Mouse (Mus musculus) lung, postnatal 25 days (tissue): ENCODE measurements around the gene Acot3.
"Not testable (repeated sequence)": the region's sequence is repeated elsewhere in the genome, so short reads cannot be mapped to it uniquely, and the experiment has no call there.

ENCODE experiments used
- DNase-seq: peaks from one replicate; pipeline ENCODE4 v3.0.0; 2022; ENCODE audit warnings: low spot score

Gene Acot3

DNA sequence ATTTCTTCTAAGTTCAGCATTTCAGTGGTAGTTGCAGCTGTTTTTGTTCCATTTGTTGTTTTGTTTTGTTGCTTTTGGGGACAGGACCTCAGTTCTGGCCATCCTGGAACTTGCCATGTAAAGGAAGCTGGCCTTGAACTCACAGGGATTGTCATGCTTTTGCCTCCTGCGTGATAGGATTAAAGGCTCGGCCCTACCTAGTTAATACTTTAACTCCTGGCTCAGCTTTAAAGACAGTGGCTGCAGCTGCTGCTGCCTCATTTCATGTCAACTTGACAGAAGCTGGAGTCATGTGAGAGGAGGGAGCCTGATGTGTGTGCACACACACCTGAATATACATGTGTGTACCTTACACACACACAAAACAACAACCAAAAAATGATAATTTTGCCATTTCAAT is 7.9 kb upstream of the Acot3 start:
- no peak for DNase-seq

DNA sequence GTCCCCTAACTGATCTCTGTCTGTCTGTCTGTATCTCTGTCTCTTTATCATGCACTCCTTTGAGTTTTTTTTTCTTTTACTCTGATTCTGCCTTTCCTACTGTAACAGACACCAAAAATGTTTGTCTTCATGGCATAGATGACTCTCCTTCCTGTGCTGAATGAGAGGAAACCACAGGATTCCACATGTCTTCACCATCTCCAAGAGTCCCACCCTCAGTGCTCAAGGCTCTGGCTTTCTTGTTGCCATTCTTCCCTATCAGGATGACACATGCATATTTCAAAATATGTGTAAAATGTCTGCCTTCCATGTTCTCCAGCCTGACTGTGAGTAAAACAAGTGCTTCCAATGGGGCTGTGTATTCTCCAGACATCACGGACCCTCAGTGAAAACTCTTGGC is 5.0 kb upstream of the Acot3 start:
- DNase-seq, result no peak

DNA sequence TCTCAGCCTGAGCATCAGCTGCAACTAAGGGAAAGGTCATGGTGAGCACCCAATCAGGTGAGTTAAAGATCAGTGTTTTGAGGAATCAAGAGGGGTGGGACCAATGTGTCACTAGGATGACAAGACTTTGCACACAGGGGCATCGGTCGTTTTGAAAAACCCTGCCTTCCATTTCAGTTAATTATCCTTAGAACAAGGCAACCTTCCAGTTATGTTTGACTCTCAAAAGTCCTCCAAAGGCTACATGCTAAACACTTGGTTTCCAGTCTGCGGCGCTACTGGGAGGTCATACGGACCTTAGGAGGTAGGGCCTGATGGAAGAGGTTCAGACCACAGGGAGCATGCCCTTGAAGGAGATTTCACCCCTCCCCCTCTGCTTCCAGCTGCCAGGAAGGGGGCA is 1.2 kb upstream of the Acot3 start:
- DNase-seq, result not testable (repeated sequence)

- no peak for DNase-seq
Measured at GRCm38 (mm10) chr12:84052609-84053008, 665 bp downstream of the Acot3 start.

GRCm38 (mm10) chr12:84053173-84053572 is 1.2 kb downstream of the Acot3 start:
- DNase-seq, result no peak

GRCm38 (mm10) chr12:84053679-84054391 is 1.9 kb downstream of the Acot3 start:
- no peak for DNase-seq

DNA sequence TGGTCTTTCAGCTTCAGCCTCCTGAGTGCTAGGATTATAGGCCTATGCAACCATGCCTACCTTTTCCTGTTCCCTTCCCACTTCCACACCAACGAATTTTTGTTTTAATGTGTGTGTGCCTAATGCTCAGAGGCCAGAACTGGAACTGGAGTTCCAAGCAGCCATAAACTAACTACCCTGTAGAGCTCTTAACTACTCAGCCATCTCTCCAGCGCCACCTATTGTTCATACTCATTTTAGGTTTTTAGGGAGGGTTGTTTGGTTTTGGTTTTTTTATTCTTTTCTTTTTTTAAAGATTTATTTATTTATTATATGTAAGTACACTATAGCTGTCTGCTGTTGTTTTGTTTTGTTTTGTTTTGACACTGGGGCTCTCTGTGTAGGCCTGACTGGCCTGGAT is 9.0 kb downstream of the Acot3 start:
- DNase-seq, result peak; percentile 43

- no peak for DNase-seq
Measured at GRCm38 (mm10) chr12:84062336-84062735, 10.4 kb downstream of the Acot3 start.

DNA sequence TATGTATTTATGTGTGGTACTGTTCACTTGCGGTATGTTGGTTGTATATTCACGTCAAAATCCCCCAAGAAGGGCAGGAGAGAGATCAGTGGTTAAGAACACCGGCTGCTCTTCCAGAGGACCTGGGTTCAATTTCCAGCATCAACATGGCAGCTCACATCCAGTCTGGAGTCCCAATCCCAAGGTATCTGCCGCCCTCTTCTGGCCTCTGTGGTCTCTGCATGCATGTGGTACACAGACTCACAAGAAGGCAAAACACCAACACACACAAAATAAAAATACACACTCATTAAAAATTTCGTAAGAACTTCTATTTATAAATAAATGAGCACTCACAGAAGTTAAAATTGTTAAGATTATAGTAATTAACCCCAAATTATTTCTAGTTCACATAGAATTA is 11.3 kb downstream of the Acot3 start:
- DNase-seq, result peak; percentile 12

DNA sequence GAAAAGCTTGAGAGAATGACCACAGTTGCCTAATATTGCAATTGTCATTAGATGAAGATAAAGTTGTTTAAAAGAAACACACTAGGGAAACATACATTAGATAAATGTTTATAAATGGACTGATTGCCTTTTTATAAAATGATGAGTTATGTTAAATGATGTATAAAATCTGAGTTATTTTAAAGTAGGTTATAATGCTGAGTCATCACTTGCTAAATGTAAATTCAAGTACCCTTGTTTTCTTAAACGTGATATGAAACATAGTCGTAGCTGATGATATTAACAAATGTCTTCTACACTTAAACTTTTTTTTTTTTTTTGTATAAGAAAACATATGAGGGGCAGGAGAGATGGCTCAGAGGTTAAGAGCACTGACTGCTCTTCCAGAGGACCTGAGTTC is 11.9 kb downstream of the Acot3 start:
- no peak for DNase-seq

DNA sequence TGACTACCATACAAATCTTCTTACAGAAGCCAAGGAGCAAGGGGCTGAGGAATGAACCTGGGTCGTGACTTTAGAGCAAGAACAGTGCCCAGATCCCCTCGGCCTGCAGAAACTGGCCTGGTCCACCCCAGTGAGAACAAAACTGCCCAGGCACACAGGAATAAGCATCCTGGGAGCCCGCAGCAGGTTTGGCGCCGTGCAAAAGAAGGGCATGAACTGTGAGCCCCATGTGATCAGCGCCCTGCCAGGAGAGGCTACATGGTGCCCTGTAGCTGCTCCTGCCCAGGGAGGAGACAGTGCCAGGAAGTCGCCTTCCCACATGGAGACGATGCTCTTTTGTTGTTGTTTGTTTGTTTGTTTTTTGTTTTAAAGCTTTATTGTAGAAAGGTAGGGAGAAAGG is 12.7 kb downstream of the Acot3 start:
- no peak for DNase-seq

- no peak for DNase-seq
Measured at GRCm38 (mm10) chr12:84067752-84068151, 15.8 kb downstream of the Acot3 start.

DNA sequence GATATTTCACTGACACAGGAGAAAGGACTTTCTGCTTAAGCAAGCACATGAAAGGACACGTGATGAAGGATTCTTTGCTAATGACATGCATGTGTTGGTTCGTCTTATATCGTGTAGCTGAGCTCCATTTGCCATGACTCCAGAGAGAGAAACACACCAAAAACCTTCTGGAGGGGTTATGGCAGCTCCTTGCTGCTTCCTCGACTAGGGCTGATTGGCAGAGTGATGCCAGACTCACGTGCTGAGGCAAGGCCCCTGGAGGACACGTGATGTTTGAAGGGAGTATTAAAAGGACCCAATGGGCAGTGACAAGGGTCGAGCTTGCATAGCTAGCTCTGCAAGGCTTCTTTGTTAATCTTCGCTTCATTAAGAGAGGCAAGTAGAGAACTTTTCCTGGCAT is 16.4 kb downstream of the Acot3 start:
- DNase-seq, result no peak

DNA sequence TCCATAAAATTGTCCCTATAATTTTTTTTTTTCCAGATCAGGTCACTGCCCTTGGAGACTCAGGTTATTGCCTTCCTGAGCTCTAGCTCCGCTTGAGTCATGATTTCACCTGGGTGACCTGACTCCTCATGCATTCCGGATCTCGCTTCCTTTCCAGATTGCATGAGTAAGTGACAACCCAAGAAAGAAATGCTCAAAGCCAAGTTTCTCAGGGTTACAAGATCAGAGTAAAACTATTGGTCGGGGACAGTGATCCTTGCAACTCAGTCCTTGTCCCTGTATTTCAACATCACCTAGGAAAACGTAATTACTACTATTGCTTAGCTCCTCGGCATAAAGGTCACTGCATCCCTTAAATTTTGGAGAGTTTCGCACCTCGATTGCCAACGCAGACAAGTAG is 17.0 kb downstream of the Acot3 start, which contains the start of gene Acot5:
Acot5 (plus strand) TSS at position 340 of the 400 bp plus-strand sequence.
- no peak for DNase-seq

DNA sequence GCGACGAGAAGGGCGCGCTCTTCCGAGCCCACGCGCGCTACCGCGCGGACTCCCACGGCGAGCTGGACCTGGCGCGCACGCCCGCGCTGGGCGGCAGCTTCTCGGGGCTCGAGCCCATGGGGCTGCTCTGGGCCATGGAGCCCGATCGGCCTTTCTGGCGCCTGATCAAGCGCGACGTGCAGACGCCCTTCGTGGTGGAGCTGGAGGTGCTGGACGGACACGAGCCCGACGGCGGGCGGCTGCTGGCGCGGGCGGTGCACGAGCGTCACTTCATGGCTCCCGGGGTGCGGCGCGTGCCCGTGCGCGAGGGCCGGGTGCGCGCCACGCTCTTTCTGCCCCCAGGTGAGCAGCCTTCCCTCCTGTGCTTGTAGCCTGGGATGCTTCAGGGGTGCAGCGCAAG is 17.6 kb downstream of the Acot3 start:
- not testable (repeated sequence) for DNase-seq

DNA sequence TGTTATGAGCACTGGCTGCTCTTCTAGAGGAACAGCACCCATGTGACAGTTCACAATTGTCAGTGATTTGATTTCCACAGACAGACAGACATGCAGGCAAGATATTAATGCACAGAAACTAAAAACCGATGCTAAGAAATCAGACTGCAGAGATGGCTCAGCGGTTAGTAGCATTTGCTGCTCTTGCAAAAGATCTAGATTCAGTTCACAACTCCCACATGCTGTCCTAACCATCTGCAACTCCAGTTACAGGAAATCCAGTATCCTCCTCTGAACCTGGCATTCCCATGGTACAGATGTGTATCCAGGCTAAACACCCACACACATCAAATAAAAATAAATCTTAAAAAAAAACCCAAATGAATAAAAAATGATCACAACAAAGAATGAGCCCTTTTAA is 19.8 kb downstream of the Acot3 start:
- DNase-seq, result no peak

- DNase-seq, result no peak
Measured at GRCm38 (mm10) chr12:84077371-84077990, 25.5 kb downstream of the Acot3 start.

- no peak for DNase-seq
Measured at GRCm38 (mm10) chr12:84083842-84084241, 31.9 kb downstream of the Acot3 start.

DNA sequence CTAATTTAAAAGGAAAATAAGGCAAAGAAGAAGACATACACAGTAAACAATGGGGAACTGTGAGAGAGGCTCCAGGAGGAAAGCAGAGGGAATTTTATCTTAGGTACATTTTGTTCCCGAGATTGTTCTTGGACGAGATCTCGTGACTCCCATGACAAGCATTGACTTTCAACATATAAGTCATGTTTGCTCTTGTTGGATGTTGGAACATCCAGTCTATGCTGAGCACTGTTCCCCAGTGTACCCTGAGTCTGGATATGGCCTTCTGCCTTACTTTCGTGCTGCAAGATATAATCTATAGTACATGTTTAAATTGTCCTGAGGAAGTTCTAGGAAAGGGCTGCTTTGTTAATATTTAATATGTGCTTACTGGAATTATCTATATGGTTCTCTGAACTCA is 32.6 kb downstream of the Acot3 start:
- DNase-seq, result no peak

DNA sequence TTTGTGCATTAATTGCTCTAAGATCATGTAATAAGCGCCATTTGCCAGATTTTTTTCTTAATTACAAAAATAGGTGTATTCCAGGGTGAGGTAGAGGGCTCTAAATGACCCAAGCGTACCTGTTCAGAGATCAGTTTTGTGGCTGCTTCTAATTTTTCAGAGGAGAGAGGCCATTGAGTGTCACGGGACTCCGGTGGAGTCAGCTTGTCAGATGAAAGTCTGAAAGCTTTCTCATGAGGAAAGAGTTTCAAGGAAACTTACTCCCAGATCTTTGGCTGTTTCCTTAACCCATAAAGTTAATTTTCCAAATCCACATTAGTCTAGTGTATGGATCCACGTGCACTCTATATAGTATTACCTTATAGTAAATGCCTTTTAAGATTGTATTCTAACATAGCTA is 42.7 kb downstream of the Acot3 start:
- not testable (repeated sequence) for DNase-seq

DNA sequence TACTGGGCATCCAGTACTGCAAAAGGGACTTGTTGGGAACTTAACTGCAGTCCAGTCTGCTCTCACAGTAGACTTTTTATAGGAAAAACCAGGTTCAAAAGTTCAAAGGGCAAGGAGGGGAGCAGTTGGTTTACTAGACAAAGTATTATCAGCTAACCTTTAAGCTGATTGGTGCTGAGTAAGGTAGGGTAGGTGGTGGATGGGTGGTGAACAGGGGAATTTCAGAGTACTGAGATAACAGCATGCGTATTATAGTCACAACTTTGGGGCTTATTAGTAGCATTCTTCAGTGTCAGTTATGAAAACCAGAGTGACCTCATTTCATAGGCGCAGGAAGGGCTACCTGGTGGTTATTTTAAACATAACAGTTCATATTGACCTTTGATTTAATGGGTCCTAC is 47.7 kb downstream of the Acot3 start:
- no peak for DNase-seq

GRCm38 (mm10) chr12:84100071-84100470 is 48.1 kb downstream of the Acot3 start:
- DNase-seq, result no peak

DNA sequence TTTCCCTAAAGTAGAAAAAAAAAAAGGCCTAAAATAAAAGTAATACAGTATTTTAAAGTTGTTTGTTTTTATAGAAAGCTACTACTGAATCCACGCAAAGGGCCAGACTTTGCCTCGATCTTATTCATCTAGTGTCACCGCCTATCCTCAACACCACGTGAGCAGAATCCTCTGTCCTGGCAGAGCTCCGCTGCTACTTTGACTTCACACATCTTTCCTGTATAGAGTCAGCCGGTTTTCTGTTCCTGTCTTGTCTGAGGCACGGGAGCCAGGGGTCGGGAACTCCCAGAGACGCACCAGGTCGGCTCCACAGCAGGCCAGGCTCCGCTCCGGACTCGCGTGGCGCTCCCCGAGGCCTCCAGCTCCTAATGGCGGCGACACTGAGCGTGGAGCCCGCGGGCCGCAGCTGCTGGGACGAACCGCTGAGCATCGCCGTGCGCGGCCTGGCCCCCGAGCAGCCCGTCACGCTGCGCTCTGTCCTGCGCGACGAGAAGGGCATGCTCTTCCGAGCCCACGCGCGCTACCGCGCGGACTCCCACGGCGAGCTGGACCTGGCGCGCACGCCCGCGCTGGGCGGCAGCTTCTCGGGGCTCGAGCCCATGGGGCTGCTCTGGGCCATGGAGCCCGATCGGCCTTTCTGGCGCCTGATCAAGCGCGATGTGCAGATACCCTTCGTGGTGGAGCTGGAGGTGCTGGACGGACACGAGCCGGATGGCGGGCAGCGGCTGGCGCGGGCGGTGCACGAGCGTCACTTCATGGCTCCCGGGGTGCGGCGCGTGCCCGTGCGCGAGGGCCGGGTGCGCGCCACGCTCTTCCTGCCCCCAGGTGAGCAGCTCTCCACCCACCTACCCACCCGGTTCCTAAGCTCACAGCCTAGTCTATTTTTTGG is 48.9 kb downstream of the Acot3 start, which contains the start of gene Acot6:
Acot6 (plus strand) TSS at position 51 of the 889 bp plus-strand sequence.
- peak; percentile 17 for DNase-seq
